Mouse (Mus musculus) mature B cell (primary cell): Measurements from ENCODE around the gene Sh2b1.

Source experiments
- in situ Hi-C: fragments of 300-500 bp; cut with MboI; formaldehyde crosslinking; loops from 2 replicates; pipeline ENCODE4 v1.14.3; 2019

The Sh2b1 gene

GRCm38 (mm10) chr7:126418496-126418895 lies 56.7 kb downstream of the Sh2b1 start:
- in situ Hi-C loops = no loop called here

GRCm38 (mm10) chr7:126417606-126418005 lies 57.6 kb downstream of the Sh2b1 start:
- in situ Hi-C loops = no loop called here

GRCm38 (mm10) chr7:126417045-126417444 lies 58.2 kb downstream of the Sh2b1 start:
- in situ Hi-C loops = no loop called here
